Mouse (Mus musculus): ENCODE data around the gene Xrcc3. TPM values are rescaled to one million over a fixed set of nuclear protein-coding genes. Genes with fewer than 3 reads are reported as not detected.

The Xrcc3 gene
- polyA plus RNA-seq, 1 experiment from 2014 or later: 6.9 TPM

DNA sequence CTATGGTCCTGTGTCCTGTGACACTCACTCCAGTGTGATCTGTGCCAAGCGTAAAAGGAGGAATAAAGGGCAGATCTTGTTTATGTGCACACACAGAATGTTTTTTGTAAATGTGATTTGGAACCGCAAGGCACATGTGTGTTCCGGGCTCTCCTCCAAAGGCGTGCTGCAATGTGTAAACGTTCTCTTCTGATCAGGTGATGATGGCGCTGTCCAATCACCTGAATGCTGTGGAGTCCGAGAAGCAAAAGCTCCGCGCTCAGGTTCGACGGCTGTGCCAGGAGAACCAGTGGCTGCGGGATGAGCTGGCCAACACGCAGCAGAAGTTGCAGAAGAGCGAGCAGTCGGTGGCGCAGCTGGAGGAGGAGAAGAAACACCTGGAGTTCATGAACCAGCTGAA lies 39.5 kb downstream of the Xrcc3 start:
- 79% methylated on average over 16 of the region's 16 CpGs for WGBS
- Histone ChIP-seq H3K4me2 (ENCODE audit: low read depth, low read length) (no peak overlapping the region), H3K9me3 (replicated peaks; ENCODE audit: control insufficient read depth, low read length) (no peaks in the 10 kb centered on the region), H3K27ac (ENCODE audit: low read length) (no peak overlapping the region), H3K4me3 (replicated peaks; ENCODE audit: low read length) (no peak overlapping the region), H3K27me3 (ENCODE audit: control insufficient read depth, insufficient read depth, low read length) (no peaks in the 10 kb centered on the region), H3K4me1 (ENCODE audit: control insufficient read depth, insufficient read depth, low read length) (peaks cover 10% of the 10 kb centered on the region), H3K36me3 (ENCODE audit: control insufficient read depth, insufficient read depth, low read length) (peaks cover 30% of the 10 kb centered on the region), H3K9ac (ENCODE audit: low read length) (no peak overlapping the region)
- ATAC-seq (ENCODE audit: insufficient read depth, low FRiP score): no peak

DNA sequence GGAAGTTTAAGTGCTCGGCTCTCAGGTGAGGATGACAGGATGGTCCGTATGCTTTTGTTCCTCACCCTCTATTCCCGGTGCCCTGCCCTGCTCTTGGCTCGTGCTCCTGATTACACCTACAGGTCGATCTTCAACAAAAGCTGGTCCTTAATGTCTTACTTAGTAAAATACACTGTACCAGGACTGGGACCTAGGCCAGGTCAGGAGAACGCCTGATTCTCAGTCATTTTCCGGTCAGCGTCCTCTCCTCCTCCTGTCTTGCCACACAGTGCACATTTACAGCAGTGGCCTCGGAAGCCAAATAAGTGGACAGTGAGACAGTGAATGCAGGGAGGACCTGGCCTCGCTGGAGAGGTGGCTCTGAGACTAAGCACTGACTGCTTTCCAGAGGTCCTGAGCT lies 43.0 kb downstream of the Xrcc3 start:
- H3K4me1 ChIP-seq (ENCODE audit: control insufficient read depth, insufficient read depth, low read length): peaks cover 34% of the 10 kb centered on the region
- H3K9ac ChIP-seq (ENCODE audit: low read length): no peak overlapping the region
- no peaks in the 10 kb centered on the region for H3K9me3 ChIP-seq (replicated peaks; ENCODE audit: control insufficient read depth, low read length)
- no peaks in the 10 kb centered on the region for H3K27me3 ChIP-seq (ENCODE audit: control insufficient read depth, insufficient read depth, low read length)
- no peak overlapping the region for H3K4me3 ChIP-seq (replicated peaks; ENCODE audit: low read length)
- peaks cover 15% of the 10 kb centered on the region; the same call in 1 of the 2 replicates for H3K36me3 ChIP-seq (ENCODE audit: control insufficient read depth, insufficient read depth, low read length)
- no peak for ATAC-seq (ENCODE audit: insufficient read depth, low FRiP score)
- H3K4me2 ChIP-seq (ENCODE audit: low read depth, low read length): no peak overlapping the region
- H3K27ac ChIP-seq (ENCODE audit: low read length): peak overlapping the region; percentile 62
- 82% methylated on average over 10 of the region's 10 CpGs for WGBS

DNA sequence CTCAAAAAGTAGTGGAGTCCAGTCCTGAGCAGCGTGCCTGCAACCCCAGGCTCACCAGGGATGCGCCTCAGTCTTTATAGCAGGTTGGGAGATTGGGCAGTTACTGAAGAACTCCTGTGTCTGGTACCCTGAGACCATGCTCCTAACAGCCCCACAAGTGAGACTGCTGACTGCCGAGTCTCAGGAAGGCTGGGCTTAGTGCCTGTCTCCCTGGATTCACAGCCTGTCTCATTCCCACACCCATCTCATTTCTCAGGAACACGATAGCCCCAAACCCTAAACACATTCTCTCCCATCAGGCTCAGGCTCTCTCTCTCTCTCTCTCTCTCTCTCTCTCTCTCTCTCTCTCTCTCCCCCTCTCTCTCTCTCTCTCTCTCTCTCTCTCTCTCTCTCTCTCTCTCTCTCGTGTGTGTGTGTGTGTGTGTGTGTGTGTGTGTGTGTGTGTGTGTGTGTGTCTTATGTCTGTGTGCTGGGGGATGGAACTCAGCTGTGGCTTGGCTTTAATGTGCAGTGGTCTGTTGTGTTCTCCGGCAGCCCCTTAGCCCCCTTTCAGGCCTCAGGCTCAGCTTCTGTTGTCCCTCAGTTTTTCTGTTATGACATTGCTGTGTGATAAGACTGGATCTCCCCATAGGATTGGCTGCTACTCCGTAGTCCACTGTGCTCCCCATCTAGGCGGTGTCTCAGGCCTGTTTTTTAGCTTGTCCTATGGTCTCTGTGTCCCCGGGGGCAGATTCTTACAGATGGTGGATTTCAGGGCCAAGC lies 43.7 kb downstream of the Xrcc3 start:
- peaks cover 15% of the 10 kb centered on the region; the same call in 1 of the 2 replicates for H3K36me3 ChIP-seq (ENCODE audit: control insufficient read depth, insufficient read depth, low read length)
- no peaks in the 10 kb centered on the region for H3K27me3 ChIP-seq (ENCODE audit: control insufficient read depth, insufficient read depth, low read length)
- no peaks in the 10 kb centered on the region for H3K9me3 ChIP-seq (replicated peaks; ENCODE audit: control insufficient read depth, low read length)
- H3K9ac ChIP-seq (ENCODE audit: low read length): no peak overlapping the region
- peak overlapping the region; percentile 19; the same call in 1 of the 2 replicates for H3K4me2 ChIP-seq (ENCODE audit: low read depth, low read length)
- peak overlapping the region; percentile 79 for H3K27ac ChIP-seq (ENCODE audit: low read length)
- peaks cover 35% of the 10 kb centered on the region for H3K4me1 ChIP-seq (ENCODE audit: control insufficient read depth, insufficient read depth, low read length)
- 0 out of 2 replicates have a peak, but pooled peaks have one; percentile 13 for ATAC-seq (ENCODE audit: insufficient read depth, low FRiP score)
- no peak overlapping the region for H3K4me3 ChIP-seq (replicated peaks; ENCODE audit: low read length)
- 46% methylated on average over 9 of the region's 9 CpGs for WGBS

DNA sequence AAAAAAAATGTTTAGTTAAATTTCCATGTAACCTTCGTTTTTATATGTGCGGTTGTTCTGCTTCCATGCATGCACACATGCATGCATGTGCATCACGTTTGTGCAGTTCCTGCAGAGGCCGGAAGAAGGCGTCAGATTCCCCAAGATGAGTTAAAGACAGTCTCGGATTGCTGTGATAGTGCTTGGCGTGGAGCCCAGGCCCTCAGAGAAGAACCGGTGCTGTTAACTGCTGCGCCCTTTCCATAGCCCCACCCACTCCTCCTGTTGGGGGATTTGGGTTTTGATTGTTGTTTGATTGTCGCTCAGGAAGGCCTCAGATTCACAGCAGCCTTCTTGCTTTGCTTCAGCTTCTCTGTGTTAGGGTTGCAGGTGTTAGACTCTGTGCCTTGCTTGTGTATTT lies 44.4 kb downstream of the Xrcc3 start:
- WGBS: 25% methylated on average over 10 of the region's 10 CpGs
- H3K27ac ChIP-seq (ENCODE audit: low read length): peak overlapping the region; percentile 79
- ATAC-seq (ENCODE audit: insufficient read depth, low FRiP score): peak; percentile 61; the same call in 1 of the 2 replicates

DNA sequence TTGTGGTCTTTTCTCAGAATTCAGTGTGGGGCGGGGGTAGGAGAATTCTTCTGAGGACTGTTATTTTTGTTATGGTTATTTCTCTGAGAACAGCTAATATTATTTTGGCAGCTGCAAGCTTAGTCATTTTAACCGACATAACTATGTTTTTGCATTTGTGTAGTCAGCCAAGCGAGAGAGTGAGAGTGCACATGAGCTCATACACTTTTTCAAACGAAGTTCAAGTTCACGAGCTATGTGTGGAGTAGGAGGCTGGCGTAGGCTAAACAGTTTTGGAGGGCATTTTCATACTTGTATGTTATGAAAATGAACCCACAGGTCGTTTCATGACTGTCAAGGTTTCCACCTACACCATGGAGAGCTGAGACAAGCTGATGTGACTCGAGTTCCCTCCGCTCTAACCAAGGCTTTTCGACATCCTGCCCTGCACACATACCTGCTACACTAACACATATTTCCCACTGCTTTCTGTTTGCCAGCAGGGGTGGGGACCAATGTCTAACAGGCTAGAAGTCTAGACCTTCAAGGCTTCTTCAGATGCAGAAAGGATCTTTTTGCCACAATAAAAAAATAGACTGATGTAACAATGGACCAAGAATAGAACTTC lies 45.2 kb downstream of the Xrcc3 start:
- no peak overlapping the region for H3K4me2 ChIP-seq (ENCODE audit: low read depth, low read length)
- no peak overlapping the region for H3K9ac ChIP-seq (ENCODE audit: low read length)
- 0 out of 2 replicates have a peak overlapping the region, but pooled peaks have one; percentile 2 for H3K27ac ChIP-seq (ENCODE audit: low read length)
- H3K9me3 ChIP-seq (replicated peaks; ENCODE audit: control insufficient read depth, low read length): no peaks in the 10 kb centered on the region
- peaks cover 8% of the 10 kb centered on the region; the same call in 1 of the 2 replicates for H3K36me3 ChIP-seq (ENCODE audit: control insufficient read depth, insufficient read depth, low read length)
- H3K4me3 ChIP-seq (replicated peaks; ENCODE audit: low read length): no peak overlapping the region
- no peaks in the 10 kb centered on the region for H3K27me3 ChIP-seq (ENCODE audit: control insufficient read depth, insufficient read depth, low read length)
- H3K4me1 ChIP-seq (ENCODE audit: control insufficient read depth, insufficient read depth, low read length): peaks cover 35% of the 10 kb centered on the region
- 82% methylated on average over 10 of the region's 10 CpGs for WGBS
- no peak for ATAC-seq (ENCODE audit: insufficient read depth, low FRiP score)

More for the DNA sequence above, 44.4 kb downstream of the Xrcc3 start:
- Histone ChIP-seq H3K9me3 (replicated peaks; ENCODE audit: control insufficient read depth, low read length) (no peaks in the 10 kb centered on the region), H3K4me1 (ENCODE audit: control insufficient read depth, insufficient read depth, low read length) (peaks cover 35% of the 10 kb centered on the region), H3K4me2 (ENCODE audit: low read depth, low read length) (peak overlapping the region; percentile 19; the same call in 1 of the 2 replicates), H3K9ac (ENCODE audit: low read length) (no peak overlapping the region), H3K4me3 (replicated peaks; ENCODE audit: low read length) (no peak overlapping the region), H3K27me3 (ENCODE audit: control insufficient read depth, insufficient read depth, low read length) (no peaks in the 10 kb centered on the region), H3K36me3 (ENCODE audit: control insufficient read depth, insufficient read depth, low read length) (peaks cover 15% of the 10 kb centered on the region; the same call in 1 of the 2 replicates)

DNA sequence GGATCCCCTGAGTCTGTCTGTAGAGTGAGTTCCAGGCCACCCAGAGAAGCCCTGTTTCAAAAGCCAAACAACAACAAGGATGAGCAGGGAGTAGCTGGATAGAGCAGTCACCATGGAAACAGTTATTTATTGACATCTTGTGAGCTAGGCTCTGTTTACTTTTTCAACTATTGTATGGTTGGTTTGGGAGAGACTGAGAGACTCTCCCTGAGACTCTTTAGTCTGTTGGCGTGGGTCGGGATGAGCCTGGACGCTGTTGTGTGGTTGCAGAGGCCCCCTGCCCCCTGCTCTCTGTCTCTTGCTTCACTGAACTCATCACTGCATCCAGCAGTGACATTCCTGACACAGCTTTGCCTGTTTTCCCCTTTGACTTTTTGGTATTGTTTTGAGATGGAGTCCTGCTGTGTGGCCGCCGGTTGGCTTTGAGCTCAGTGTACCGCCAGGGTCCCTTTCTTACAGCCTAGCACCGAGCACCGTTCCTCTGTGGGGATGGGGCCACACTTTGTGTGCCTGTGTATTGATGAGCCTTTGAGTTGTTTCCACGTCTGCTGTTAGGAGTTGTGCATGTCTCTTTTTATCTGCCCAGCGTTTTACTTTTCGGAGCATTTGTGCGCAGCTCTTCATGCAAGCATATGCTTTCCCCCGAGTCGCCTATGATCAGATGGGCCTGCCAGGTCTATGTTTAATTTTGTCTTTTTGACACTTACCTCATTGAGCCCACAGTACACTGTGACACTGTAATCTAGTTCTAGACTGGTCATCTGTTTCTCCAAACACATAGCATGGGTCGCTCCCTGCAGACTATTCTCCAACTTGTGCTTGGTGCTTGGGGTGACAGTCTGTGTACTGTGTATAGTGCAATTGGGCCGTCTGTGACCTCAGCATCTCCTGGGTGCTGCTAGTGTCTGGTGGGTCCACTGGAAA lies 47.1 kb downstream of the Xrcc3 start:
- Histone ChIP-seq H3K4me2 (ENCODE audit: low read depth, low read length) (peak overlapping the region; percentile 24; the same call in 1 of the 2 replicates), H3K27me3 (ENCODE audit: control insufficient read depth, insufficient read depth, low read length) (no peaks in the 10 kb centered on the region), H3K4me3 (replicated peaks; ENCODE audit: low read length) (no peak overlapping the region), H3K9me3 (replicated peaks; ENCODE audit: control insufficient read depth, low read length) (no peaks in the 10 kb centered on the region), H3K9ac (ENCODE audit: low read length) (no peak overlapping the region; the same call in 1 of the 2 replicates), H3K36me3 (ENCODE audit: control insufficient read depth, insufficient read depth, low read length) (no peaks in the 10 kb centered on the region), H3K4me1 (ENCODE audit: control insufficient read depth, insufficient read depth, low read length) (peaks cover 38% of the 10 kb centered on the region), H3K27ac (ENCODE audit: low read length) (peak overlapping the region; percentile 41)
- no peak for ATAC-seq (ENCODE audit: insufficient read depth, low FRiP score)
- 63% methylated on average over 16 of the region's 16 CpGs for WGBS

DNA sequence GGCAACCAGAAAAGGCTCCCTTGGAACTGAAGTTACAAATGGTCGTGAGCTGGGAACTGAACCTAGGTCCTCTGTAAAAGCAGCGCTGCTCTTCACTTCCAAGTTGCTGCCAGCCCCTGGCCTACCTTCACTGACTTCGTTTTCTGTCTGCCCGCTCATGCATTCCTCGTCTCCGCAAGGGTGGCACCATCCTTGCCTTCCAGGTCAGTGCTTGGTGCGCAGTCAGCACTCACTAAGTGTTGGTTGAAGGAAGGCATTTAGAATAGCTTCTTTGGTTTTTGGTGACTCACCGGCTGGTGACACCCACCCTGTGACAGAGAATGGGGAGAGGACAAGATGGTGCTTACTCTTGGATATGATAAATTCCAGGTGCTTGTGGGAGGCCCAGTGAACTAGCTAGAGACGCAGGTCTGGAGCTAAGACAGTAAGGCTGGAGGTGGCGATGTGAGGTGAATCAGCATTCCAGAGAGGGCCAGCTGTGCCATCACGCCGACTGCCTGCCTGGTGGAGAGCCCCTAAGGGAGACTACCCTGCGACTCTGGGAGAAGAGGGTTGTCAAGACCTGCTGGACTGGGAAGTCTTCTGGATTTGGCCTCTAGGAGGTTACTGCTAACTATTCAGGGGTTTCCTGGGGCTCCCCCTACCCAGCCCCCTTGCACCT lies 50.9 kb downstream of the Xrcc3 start:
- H3K9ac ChIP-seq (ENCODE audit: low read length): no peak overlapping the region
- WGBS: 89% methylated on average over 13 of the region's 13 CpGs
- no peak overlapping the region for H3K27ac ChIP-seq (ENCODE audit: low read length)

DNA sequence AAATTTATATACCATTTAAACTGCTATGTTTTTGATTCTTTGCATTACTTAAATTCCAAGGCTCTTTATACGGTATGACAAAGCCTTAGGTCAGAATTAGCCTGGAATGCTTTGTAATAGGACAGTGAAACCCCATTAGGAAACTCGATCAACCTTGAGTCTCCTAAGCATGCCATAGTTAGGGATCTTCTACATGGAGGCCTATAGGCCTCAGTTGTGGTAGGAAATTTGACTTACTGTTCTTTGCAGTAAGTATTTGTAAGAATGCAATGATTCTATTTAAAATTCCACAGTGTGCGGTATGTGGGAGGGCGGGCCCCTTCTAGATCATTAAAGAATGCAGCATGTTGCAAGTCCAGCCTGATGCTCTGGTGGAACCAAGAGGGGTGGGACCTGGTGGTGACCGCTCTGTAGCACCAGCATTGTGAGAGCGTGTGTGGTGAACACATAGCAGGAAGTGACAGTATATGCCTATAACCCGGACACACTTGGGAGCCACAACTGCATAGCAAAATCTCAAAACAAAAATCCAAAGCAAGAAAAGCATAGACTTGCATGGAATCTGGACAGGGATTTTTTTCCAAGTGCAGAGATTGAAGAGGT lies 53.3 kb downstream of the Xrcc3 start:
- peak overlapping the region; percentile 78 for H3K4me3 ChIP-seq (replicated peaks; ENCODE audit: low read length)
- peak overlapping the region; percentile 91 for H3K27ac ChIP-seq (ENCODE audit: low read length)
- peak overlapping the region; percentile 97 for H3K4me2 ChIP-seq (ENCODE audit: low read depth, low read length)
- WGBS: 49% methylated on average over 7 of the region's 7 CpGs
- H3K9ac ChIP-seq (ENCODE audit: low read length): peak overlapping the region; percentile 41; the same call in 1 of the 2 replicates
- no peaks in the 10 kb centered on the region for H3K9me3 ChIP-seq (replicated peaks; ENCODE audit: control insufficient read depth, low read length)
- H3K27me3 ChIP-seq (ENCODE audit: control insufficient read depth, insufficient read depth, low read length): no peaks in the 10 kb centered on the region
- peaks cover 29% of the 10 kb centered on the region for H3K4me1 ChIP-seq (ENCODE audit: control insufficient read depth, insufficient read depth, low read length)
- no peaks in the 10 kb centered on the region for H3K36me3 ChIP-seq (ENCODE audit: control insufficient read depth, insufficient read depth, low read length)
- no peak for ATAC-seq (ENCODE audit: insufficient read depth, low FRiP score)

More for the DNA sequence above, 50.9 kb downstream of the Xrcc3 start:
- no peak for ATAC-seq (ENCODE audit: insufficient read depth, low FRiP score)
- peaks cover 39% of the 10 kb centered on the region for H3K4me1 ChIP-seq (ENCODE audit: control insufficient read depth, insufficient read depth, low read length)
- no peaks in the 10 kb centered on the region for H3K36me3 ChIP-seq (ENCODE audit: control insufficient read depth, insufficient read depth, low read length)
- H3K9me3 ChIP-seq (replicated peaks; ENCODE audit: control insufficient read depth, low read length): no peaks in the 10 kb centered on the region
- H3K4me3 ChIP-seq (replicated peaks; ENCODE audit: low read length): no peak overlapping the region
- H3K27me3 ChIP-seq (ENCODE audit: control insufficient read depth, insufficient read depth, low read length): no peaks in the 10 kb centered on the region
- no peak overlapping the region for H3K4me2 ChIP-seq (ENCODE audit: low read depth, low read length)

All from stomach, embryonic 16.5 days (tissue).